Mouse (Mus musculus) T-helper 1 cell (primary cell): ENCODE results near the gene Emx1.

Experiments used
- in situ Hi-C: fragments of 300-600 bp; cut with MboI, MseI; formaldehyde crosslinking; loops from one replicate; pipeline ENCODE4 v1.15.1; 2025; ENCODE audit warnings: high pct_unique_total_duplicates

Emx1 gene

GRCm38 (mm10) chr6:85189361-85189760 is 2.1 kb downstream of the Emx1 start:
- in situ Hi-C loops, result no loop called here

GRCm38 (mm10) chr6:85189911-85190591 is 2.8 kb downstream of the Emx1 start:
- in situ Hi-C loops, result no loop called here

- in situ Hi-C loops, result no loop called here
Measured at GRCm38 (mm10) chr6:85190671-85191070, 3.4 kb downstream of the Emx1 start.

- in situ Hi-C loops, result no loop called here
Measured at GRCm38 (mm10) chr6:85191751-85192440, 4.7 kb downstream of the Emx1 start.

GRCm38 (mm10) chr6:85193381-85194318 is 6.4 kb downstream of the Emx1 start:
- in situ Hi-C loops, result no loop called here

GRCm38 (mm10) chr6:85197951-85198350 is 10.7 kb downstream of the Emx1 start:
- in situ Hi-C loops, result no loop called here

GRCm38 (mm10) chr6:85206182-85206938 is 19.1 kb downstream of the Emx1 start:
- in situ Hi-C loops, result no loop called here

- in situ Hi-C loops, result no loop called here
Measured at GRCm38 (mm10) chr6:85206939-85207285, 19.7 kb downstream of the Emx1 start.

- in situ Hi-C loops, result no loop called here
Measured at GRCm38 (mm10) chr6:85207345-85207744, 20.1 kb downstream of the Emx1 start.

- in situ Hi-C loops, result no loop called here
Measured at GRCm38 (mm10) chr6:85209226-85209967, 22.2 kb downstream of the Emx1 start.

- in situ Hi-C loops, result no loop called here
Measured at GRCm38 (mm10) chr6:85210686-85211085, 23.4 kb downstream of the Emx1 start.

- in situ Hi-C loops, result no loop called here
Measured at GRCm38 (mm10) chr6:85218251-85218650, 31.0 kb downstream of the Emx1 start.

GRCm38 (mm10) chr6:85218684-85219445 is 31.6 kb downstream of the Emx1 start:
- in situ Hi-C loops, result no loop called here

- in situ Hi-C loops, result no loop called here
Measured at GRCm38 (mm10) chr6:85219706-85220105, 32.5 kb downstream of the Emx1 start.

- in situ Hi-C loops, result no loop called here
Measured at GRCm38 (mm10) chr6:85220917-85221316, 33.7 kb downstream of the Emx1 start.

- in situ Hi-C loops, result no loop called here
Measured at GRCm38 (mm10) chr6:85222551-85222950, 35.3 kb downstream of the Emx1 start.

- in situ Hi-C loops, result no loop called here
Measured at GRCm38 (mm10) chr6:85223498-85224150, 36.4 kb downstream of the Emx1 start.

- in situ Hi-C loops, result no loop called here
Measured at GRCm38 (mm10) chr6:85224442-85224891, 37.2 kb downstream of the Emx1 start.

GRCm38 (mm10) chr6:85226570-85226969 is 39.3 kb downstream of the Emx1 start:
- in situ Hi-C loops, result no loop called here
